Mouse (Mus musculus) natural killer cell, adult 2 months (primary cell): ENCODE results near the gene Runx3.

ENCODE experiments used
- DNase-seq, 2 experiments: peaks; one replicate each; pipeline ENCODE4 v3.0.0; 2022; ENCODE audit warnings: low spot score in 2 of 2

Gene Runx3

GRCm38 (mm10) chr4:135113656-135114055 is 6.8 kb upstream of the Runx3 start:
- DNase-seq, result no peak

GRCm38 (mm10) chr4:135114301-135114700 is 6.2 kb upstream of the Runx3 start:
- no peak for DNase-seq

GRCm38 (mm10) chr4:135115426-135116170 is 4.9 kb upstream of the Runx3 start:
- no peak for DNase-seq

GRCm38 (mm10) chr4:135116391-135116790 is 4.1 kb upstream of the Runx3 start:
- no peak for DNase-seq

GRCm38 (mm10) chr4:135117846-135118245 is 2.6 kb upstream of the Runx3 start:
- no peak for DNase-seq

GRCm38 (mm10) chr4:135118855-135119474 is 1.5 kb upstream of the Runx3 start:
- DNase-seq, result no peak

- DNase-seq, result no peak
Measured at GRCm38 (mm10) chr4:135123721-135124120, 3.3 kb downstream of the Runx3 start.

GRCm38 (mm10) chr4:135124732-135125131 is 4.3 kb downstream of the Runx3 start:
- peak; percentile 44 to 56 for DNase-seq

- no peak for DNase-seq
Measured at GRCm38 (mm10) chr4:135125152-135125551, 4.7 kb downstream of the Runx3 start.

- DNase-seq, result no peak
Measured at GRCm38 (mm10) chr4:135126385-135126784, 5.9 kb downstream of the Runx3 start.

GRCm38 (mm10) chr4:135128841-135129520 is 8.5 kb downstream of the Runx3 start:
- peak; percentile 18 to 55 for DNase-seq

- DNase-seq, result no peak
Measured at GRCm38 (mm10) chr4:135130156-135130555, 9.7 kb downstream of the Runx3 start.

- no peak for DNase-seq
Measured at GRCm38 (mm10) chr4:135131145-135131544, 10.7 kb downstream of the Runx3 start.

- no peak for DNase-seq
Measured at GRCm38 (mm10) chr4:135132797-135133196, 12.3 kb downstream of the Runx3 start.

- DNase-seq, result no peak
Measured at GRCm38 (mm10) chr4:135133711-135134110, 13.3 kb downstream of the Runx3 start.

GRCm38 (mm10) chr4:135135331-135135730 is 14.9 kb downstream of the Runx3 start:
- no peak for DNase-seq

GRCm38 (mm10) chr4:135136202-135136601 is 15.8 kb downstream of the Runx3 start:
- no peak for DNase-seq

GRCm38 (mm10) chr4:135136612-135137011 is 16.2 kb downstream of the Runx3 start:
- peak; percentile 45 to 55 for DNase-seq

GRCm38 (mm10) chr4:135140647-135141515 is 20.4 kb downstream of the Runx3 start:
- no peak for DNase-seq

GRCm38 (mm10) chr4:135141720-135142119 is 21.3 kb downstream of the Runx3 start:
- DNase-seq, result no peak

GRCm38 (mm10) chr4:135146734-135147133 is 26.3 kb downstream of the Runx3 start:
- DNase-seq, result no peak

GRCm38 (mm10) chr4:135148660-135149059 is 28.2 kb downstream of the Runx3 start:
- no peak for DNase-seq
